Mouse (Mus musculus) E14TG2a.4 (cell line): Measurements from ENCODE around the gene Kif9.
A peak's percentile ranks its signal among the peaks of the same experiment; 100 is the strongest.

Source experiments
- H3K27me3 ChIP-seq: 2 replicates; pipeline ENCODE4 v1.6.1; 2014; ENCODE audit warnings: low read length, control low read depth; ENCODE audit not compliant: insufficient read depth
- H3K36me3 ChIP-seq: 2 replicates; pipeline ENCODE4 v1.6.1; 2014; ENCODE audit warnings: low read length, control low read depth; ENCODE audit not compliant: insufficient read depth
- H3K4me1 ChIP-seq: replicated peaks from 2 replicates; pipeline ENCODE4 v1.6.1; 2014; ENCODE audit warnings: low read depth, low read length, control low read depth
- H3K4me3 ChIP-seq: replicated peaks from 2 replicates; pipeline ENCODE4 v1.5.1; 2014; ENCODE audit warnings: mild to moderate bottlenecking, low read length
- H3K9me3 ChIP-seq: 2 replicates; pipeline ENCODE4 v1.6.1; 2014; ENCODE audit warnings: low read length, control low read depth
- CTCF ChIP-seq: conservative IDR thresholded peaks from 2 replicates; pipeline ENCODE4 v1.5.1; 2014; ENCODE audit warnings: low read length
- NANOG ChIP-seq: IDR thresholded peaks from 2 replicates; pipeline ENCODE4 v1.6.1; 2014; ENCODE audit warnings: borderline replicate concordance, low read length, mixed read lengths
- POU5F1 ChIP-seq: IDR thresholded peaks from 2 replicates; pipeline ENCODE4 v1.6.1; 2014; ENCODE audit warnings: low read length, borderline replicate concordance

The Kif9 gene

GRCm38 (mm10) chr9:110452523-110452922 is 24.2 kb upstream of the Kif9 start:
- H3K4me3 ChIP-seq: no peak overlapping the region
- peaks cover 14% of the 10 kb centered on the region for H3K36me3 ChIP-seq
- no peak for TF ChIP-seq CTCF
- TF ChIP-seq POU5F1: no peak
- TF ChIP-seq NANOG: no peak
- peaks cover 6% of the 10 kb centered on the region; the same call in 1 of the 2 replicates for H3K4me1 ChIP-seq
- no peaks in the 10 kb centered on the region for H3K27me3 ChIP-seq
- H3K9me3 ChIP-seq: peaks cover 6% of the 10 kb centered on the region; the same call in 1 of the 2 replicates

- Histone ChIP-seq H3K4me1 (no peaks in the 10 kb centered on the region), H3K27me3 (no peaks in the 10 kb centered on the region), H3K36me3 (peaks cover 3% of the 10 kb centered on the region; the same call in 1 of the 2 replicates), H3K9me3 (peaks cover 6% of the 10 kb centered on the region; the same call in 1 of the 2 replicates), H3K4me3 (no peak overlapping the region)
- no peak for TF ChIP-seq CTCF
- no peak for TF ChIP-seq POU5F1
- no peak for TF ChIP-seq NANOG
Measured at GRCm38 (mm10) chr9:110457926-110458325, 18.8 kb upstream of the Kif9 start.

GRCm38 (mm10) chr9:110459145-110459727 is 17.5 kb upstream of the Kif9 start:
- no peak for TF ChIP-seq NANOG
- TF ChIP-seq CTCF: no peak
- TF ChIP-seq POU5F1: no peak
- peaks cover 6% of the 10 kb centered on the region; the same call in 1 of the 2 replicates for H3K9me3 ChIP-seq
- H3K4me3 ChIP-seq: no peak overlapping the region
- no peaks in the 10 kb centered on the region for H3K27me3 ChIP-seq
- H3K36me3 ChIP-seq: peaks cover 3% of the 10 kb centered on the region; the same call in 1 of the 2 replicates
- H3K4me1 ChIP-seq: no peaks in the 10 kb centered on the region; the same call in 1 of the 2 replicates

- H3K4me3 ChIP-seq: no peak overlapping the region
- TF ChIP-seq NANOG (no peak), CTCF (no peak), POU5F1 (no peak)
Measured at GRCm38 (mm10) chr9:110460884-110461815, 15.6 kb upstream of the Kif9 start.

GRCm38 (mm10) chr9:110462321-110462720 is 14.4 kb upstream of the Kif9 start:
- H3K27me3 ChIP-seq: no peaks in the 10 kb centered on the region
- H3K4me1 ChIP-seq: no peaks in the 10 kb centered on the region; the same call in 1 of the 2 replicates
- H3K4me3 ChIP-seq: no peak overlapping the region
- TF ChIP-seq POU5F1: no peak
- TF ChIP-seq NANOG: no peak
- no peak for TF ChIP-seq CTCF
- peaks cover 6% of the 10 kb centered on the region; the same call in 1 of the 2 replicates for H3K9me3 ChIP-seq
- peaks cover under 1% of the 10 kb centered on the region; the same call in 1 of the 2 replicates for H3K36me3 ChIP-seq

More at GRCm38 (mm10) chr9:110460884-110461815, 15.6 kb upstream of the Kif9 start:
- Histone ChIP-seq H3K36me3 (peaks cover 3% of the 10 kb centered on the region; the same call in 1 of the 2 replicates), H3K27me3 (no peaks in the 10 kb centered on the region), H3K4me1 (no peaks in the 10 kb centered on the region; the same call in 1 of the 2 replicates), H3K9me3 (peaks cover 6% of the 10 kb centered on the region; the same call in 1 of the 2 replicates)

DNA sequence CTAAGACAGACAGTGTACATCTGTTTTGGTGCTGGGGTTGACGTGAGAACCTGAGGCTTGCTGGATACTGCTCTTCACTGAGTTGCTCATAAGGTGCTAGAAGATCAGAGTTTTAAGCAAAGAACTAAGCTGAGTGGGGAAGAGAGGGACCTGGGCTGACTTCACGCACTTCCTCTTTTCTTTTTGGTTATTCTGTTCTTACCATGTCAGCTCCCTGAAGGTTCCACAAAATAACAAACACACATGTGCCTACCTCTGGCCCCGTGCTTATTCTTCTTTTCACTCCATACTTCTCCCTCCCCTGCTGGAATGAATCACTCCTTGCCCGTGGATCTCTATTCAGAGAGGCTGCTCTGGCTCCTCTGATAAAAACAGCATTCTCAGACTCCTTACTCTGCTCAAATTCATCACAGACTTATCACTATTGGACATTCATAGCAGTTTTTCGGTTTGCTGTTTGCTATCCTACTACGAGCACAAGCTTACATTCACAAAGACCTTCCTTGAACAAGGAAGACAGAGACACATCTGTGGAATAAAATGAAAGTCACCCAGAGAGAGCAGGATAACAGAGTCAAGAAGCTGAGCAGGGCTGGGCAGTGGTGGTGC is 12.7 kb upstream of the Kif9 start:
- Histone ChIP-seq H3K27me3 (no peaks in the 10 kb centered on the region), H3K9me3 (peaks cover 6% of the 10 kb centered on the region; the same call in 1 of the 2 replicates), H3K36me3 (no peaks in the 10 kb centered on the region), H3K4me3 (no peak overlapping the region), H3K4me1 (peaks cover 10% of the 10 kb centered on the region)
- TF ChIP-seq NANOG: no peak
- TF ChIP-seq CTCF: no peak
- no peak for TF ChIP-seq POU5F1

- TF ChIP-seq CTCF: no peak
- TF ChIP-seq POU5F1: no peak
- TF ChIP-seq NANOG: no peak
- peaks cover 6% of the 10 kb centered on the region; the same call in 1 of the 2 replicates for H3K9me3 ChIP-seq
- no peaks in the 10 kb centered on the region for H3K27me3 ChIP-seq
- peaks cover 10% of the 10 kb centered on the region for H3K4me1 ChIP-seq
- H3K4me3 ChIP-seq: no peak overlapping the region
- no peaks in the 10 kb centered on the region for H3K36me3 ChIP-seq
Measured at GRCm38 (mm10) chr9:110465336-110465735, 11.4 kb upstream of the Kif9 start.

GRCm38 (mm10) chr9:110466179-110466578 is 10.6 kb upstream of the Kif9 start:
- TF ChIP-seq NANOG: no peak
- peak; percentile 35 for TF ChIP-seq CTCF
- Histone ChIP-seq H3K27me3 (no peaks in the 10 kb centered on the region), H3K36me3 (no peaks in the 10 kb centered on the region), H3K4me1 (peaks cover 10% of the 10 kb centered on the region), H3K4me3 (no peak overlapping the region), H3K9me3 (no peaks in the 10 kb centered on the region; the same call in 1 of the 2 replicates)
